Mouse (Mus musculus) brain, embryonic 14.5 days (tissue): Measurements from ENCODE around the gene Alg9.

ENCODE experiments used
- CTCF ChIP-seq: fragments of 200-500 bp; IDR thresholded peaks from 2 replicates; pipeline ENCODE4 v1.5.1; 2012; ENCODE audit warnings: inconsistent platforms, mild to moderate bottlenecking, moderate library complexity, borderline replicate concordance; ENCODE audit not compliant: insufficient read depth, insufficient read length; ENCODE audit errors: extremely low read depth
- POLR2A ChIP-seq: fragments of 200-500 bp; IDR thresholded peaks from 2 replicates; pipeline ENCODE4 v1.6.1; 2012; ENCODE audit warnings: mild to moderate bottlenecking, inconsistent platforms, borderline replicate concordance; ENCODE audit not compliant: poor library complexity, insufficient read depth, insufficient read length, severe bottlenecking; ENCODE audit errors: extremely low read depth

DNA sequence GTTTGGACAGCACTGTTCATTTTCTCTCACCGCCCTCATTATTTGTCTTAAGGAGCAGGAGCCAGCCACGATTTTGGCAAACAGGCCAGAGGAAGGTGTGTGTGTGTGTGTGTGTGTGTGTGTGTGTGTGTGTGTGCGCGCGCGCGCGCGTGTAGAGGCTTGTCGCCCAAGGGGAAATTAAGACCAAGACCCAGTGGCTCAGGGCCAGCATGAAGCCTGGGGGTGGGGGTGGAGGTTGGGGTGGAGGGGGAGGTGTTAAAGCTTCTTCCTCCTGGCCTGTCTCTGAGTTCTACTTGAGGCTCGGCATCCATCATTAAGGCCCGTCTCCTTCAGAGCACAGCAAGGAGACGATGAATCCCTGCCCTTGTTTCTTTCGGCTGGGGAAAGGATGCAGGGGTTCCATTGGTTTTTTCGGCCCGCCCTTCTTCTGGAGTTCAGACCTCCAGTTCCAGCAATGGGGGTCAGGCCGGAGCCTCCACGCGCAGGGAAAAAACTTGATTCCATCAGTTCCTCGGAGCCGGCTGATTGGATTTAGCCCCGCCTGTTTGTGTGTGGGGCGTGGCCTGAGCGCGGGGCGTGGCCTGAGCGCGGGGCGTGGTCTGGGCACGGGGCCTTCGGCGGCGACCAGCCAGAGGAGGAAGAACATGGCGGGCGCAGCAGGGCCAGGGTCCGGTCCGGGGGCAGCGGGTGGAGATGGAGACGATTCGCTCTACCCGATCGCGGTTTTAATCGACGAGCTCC, 81.7 kb downstream of the Alg9 start:
- TF ChIP-seq CTCF, result no peak
- TF ChIP-seq POLR2A, result peak; percentile 79
